Mouse (Mus musculus): ENCODE data around the gene Gm21969. TPM values are rescaled to one million over a fixed set of nuclear protein-coding genes. Genes with fewer than 3 reads are reported as not detected.

Gene Gm21969
- total RNA-seq, 1 experiment from 2014 or later = not detected

GRCm38 (mm10) chr4:139617001-139617364, 14.0 kb downstream of the Gm21969 start:
- DNase-seq = no peak

DNA sequence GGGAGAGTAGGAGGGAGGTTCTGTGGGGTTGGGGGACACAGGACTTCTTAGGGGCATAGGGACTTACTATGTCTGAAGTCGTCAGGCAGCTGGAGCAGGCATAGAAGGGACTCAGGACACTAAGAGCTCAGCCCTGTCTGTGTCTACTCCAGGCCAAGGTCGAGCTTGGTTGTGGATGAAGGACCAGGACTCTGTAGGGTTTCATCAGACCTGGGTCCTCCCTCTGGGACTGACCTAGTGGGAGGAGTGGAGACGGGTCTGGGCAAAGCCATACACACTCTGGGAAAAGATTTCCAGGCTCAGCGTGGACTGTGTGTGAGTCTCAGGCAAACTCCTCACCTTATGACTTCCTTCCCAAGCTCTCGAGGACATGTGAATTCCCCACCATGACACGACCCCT, 16.8 kb downstream of the Gm21969 start:
- DNase-seq = no peak

DNA sequence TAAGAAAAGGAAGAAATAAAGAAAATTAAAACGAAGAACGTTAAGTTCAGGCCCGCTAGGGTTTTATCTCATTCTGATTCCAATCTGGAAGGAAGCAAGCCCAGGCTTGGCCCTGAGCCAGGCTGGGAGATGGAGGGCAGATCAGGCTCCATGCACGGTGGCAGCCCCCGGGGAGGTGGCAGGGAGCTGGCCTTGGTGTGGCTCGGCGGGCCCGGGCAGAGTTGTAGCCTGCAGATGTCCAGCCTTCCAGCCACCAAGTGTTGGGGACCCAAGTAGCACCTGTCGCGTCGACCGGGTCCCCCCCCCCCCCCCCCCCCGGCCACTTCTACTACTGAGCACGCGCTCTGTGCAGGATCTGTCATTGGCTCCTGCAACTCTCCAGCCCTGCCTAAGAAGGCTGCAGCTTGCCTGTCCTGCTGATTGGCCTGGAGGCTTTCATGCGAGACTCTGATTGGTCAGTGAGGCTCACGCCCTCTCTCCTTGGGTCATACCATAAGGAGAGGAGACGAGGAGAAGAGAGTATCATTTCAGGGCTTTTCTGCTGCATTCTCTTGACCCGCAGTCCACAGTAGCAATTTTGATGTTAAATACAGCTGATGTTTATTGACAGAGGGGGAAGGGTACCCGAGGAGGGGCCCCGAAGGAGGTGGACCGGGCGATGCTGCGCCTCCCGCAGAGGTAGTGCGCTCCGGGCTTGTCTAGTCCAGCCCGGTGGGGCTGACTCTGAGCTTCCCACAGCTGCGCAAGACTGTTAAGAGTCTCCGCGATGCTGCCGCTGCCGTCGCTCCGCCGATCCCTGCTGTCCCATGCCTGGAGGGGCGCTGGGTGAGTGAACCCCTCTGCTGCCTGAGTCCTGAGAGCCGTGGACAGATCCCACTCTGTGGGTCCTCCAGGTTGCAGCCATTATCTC, 19.6 kb downstream of the Gm21969 start, which contains the start of gene Aldh4a1:
TSS of gene Aldh4a1 (plus strand) at position 494 of the 910 bp plus-strand sequence.
- peak; percentile 88 for DNase-seq

- DNase-seq = no peak
Measured at GRCm38 (mm10) chr4:139623434-139624115, 20.6 kb downstream of the Gm21969 start.

DNA sequence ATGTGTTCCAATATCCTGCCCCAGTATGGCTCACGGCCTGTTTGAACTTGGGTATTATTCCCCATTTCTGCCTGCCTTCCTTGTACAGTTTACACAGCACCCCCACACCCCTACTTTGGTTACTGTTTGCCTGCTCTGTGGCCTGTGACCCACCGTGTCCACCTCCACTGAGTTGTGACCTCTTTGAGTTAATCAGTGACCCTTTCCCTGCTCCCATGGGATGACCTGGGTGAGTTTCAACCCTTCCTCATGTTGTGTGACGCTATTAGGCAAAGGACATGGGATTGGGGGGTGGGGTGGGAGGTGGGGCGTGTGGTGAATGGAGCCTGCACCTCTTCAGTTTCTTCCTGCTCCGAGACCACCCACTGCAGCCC, 21.1 kb downstream of the Gm21969 start:
- DNase-seq = no peak

- peak; percentile 53 for DNase-seq
Measured at GRCm38 (mm10) chr4:139624706-139625105, 21.7 kb downstream of the Gm21969 start.

DNA sequence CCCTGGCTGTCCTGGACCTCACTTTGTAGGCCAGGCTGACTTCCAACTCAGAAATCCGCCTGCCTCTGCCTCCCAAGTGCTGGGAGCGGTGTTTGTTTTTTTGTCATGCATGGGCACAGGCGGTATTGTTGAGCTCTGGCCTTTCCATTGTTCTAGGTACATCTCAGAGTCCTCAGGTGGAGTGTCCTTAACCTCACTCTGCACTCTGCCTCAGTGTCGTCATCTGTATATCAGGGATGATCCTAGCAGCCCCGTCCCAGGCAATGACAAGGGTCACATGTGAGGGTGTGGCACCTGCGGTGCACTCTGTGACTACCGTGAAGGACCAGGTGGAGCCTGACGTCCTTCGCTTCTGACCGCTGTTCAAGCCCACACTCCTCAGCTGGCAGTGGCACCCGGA, 24.4 kb downstream of the Gm21969 start:
- no peak for DNase-seq

- no peak for DNase-seq
Measured at GRCm38 (mm10) chr4:139630171-139630570, 27.2 kb downstream of the Gm21969 start.

DNA sequence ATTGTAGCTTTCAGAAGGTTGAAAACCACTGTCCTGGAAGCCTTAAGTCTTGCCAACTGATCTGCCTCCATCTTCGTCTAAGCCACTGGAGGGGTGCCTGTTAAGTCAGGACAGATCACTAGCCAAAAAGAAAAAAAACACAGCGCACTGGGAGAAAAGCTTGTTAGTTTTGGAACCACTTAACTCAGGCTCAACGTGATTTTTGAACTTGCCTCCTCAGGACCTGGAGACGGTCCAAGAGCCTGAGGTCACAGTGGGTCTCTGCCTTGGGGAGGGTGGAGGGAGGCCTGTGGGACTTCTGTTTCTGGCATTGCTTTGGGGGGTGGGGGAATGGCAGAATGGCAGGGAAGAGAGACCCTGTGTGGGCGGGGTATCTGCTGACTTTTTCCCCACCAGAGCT, 28.2 kb downstream of the Gm21969 start:
- peak; percentile 25 for DNase-seq

DNA sequence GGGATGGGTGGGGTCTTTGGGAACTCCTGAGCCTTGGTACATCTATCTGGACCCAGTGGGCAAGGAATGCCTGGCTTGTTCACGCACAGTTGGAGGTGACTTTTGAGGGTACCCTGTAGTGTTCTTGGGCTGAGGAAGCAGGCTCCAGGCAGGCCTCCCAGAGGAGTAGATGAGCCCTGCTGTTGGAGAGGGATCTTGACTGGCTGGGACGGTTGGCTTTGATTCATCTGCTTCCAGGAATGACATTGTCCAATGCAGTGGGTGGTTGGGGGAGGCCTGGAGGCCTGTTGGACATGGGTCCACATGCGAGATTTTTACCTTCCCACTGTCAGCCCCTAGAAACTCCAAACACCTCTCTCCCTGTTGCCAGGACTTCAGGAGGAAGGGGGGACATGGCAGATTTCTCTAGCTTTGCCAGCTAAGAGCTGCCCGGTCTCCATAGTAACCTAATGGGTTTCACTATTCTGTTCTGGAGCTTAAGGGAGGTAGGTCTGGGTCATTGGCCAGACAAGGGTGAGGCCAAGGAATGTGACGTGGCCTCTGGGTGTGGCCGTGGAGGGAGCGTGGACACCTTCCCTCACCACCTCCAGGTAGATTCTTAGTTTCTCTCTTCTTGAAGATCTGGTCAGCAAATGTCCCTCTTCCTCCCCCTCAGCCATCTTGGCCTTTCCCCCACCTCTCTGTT, 28.7 kb downstream of the Gm21969 start:
- DNase-seq = no peak

- DNase-seq = no peak
Measured at GRCm38 (mm10) chr4:139632254-139632580, 29.2 kb downstream of the Gm21969 start.

DNA sequence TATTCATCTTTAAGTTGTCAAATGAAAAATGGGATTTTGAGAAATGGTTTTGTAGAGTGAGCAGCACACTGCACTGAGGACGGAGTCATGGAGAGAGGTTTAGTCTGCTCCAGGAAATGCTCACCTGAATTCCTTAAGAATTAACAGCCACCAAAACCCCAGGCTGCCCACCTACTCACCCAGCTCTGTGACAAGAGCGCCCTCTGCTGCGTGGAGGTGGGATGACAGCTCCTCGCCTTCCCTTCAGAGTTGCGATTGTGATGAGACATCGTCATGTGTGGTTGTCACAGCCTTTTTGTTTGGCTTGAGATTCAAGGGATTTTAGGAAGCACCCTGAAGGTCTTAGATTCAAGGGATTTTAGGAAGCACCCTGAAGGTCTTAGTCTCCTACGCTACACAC, 33.4 kb downstream of the Gm21969 start:
- peak; percentile 74 for DNase-seq

DNA sequence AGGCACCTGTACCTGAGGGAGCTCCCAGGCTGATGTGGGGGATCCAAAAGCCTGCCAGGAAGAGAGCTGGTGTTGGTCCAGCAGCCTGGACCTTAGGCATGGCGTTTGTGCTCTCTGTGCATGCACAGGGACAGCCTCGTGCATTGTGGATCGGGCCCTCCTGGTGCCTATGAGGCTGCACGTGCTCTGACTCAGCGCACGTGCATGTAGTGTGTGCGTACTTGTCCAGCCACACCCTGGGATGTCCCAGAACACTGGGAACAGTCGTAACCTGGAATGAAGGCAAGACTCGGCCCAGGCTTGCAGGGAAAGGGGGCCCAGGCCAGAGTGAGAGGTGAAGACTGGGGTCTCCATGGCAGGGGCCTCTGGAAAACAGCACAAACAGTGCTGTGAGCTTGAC, 34.9 kb downstream of the Gm21969 start:
- DNase-seq = no peak

GRCm38 (mm10) chr4:139638356-139638755, 35.4 kb downstream of the Gm21969 start:
- DNase-seq = no peak

GRCm38 (mm10) chr4:139639801-139640200, 36.8 kb downstream of the Gm21969 start:
- no peak for DNase-seq

GRCm38 (mm10) chr4:139640333-139640732, 37.3 kb downstream of the Gm21969 start:
- no peak for DNase-seq

DNA sequence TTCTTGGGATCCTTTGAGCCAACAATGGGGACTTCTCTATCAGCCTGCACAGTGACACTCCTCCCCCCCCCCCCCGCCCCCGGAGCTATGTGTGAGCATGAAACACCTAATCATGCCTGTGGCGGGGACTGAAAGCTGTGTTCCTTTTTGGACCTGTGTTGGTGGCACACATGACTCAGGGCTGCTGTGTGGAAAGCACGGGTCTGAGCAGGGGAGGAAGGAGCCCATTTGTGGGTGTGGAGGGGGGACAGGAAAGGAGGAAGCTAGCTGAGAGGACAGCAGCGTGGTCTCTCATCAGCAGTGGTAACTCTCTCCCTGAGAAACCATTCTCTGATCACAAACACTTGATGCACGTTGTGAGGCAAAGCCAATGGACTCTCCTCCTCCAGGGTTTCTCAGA, 37.8 kb downstream of the Gm21969 start:
- DNase-seq = no peak

DNA sequence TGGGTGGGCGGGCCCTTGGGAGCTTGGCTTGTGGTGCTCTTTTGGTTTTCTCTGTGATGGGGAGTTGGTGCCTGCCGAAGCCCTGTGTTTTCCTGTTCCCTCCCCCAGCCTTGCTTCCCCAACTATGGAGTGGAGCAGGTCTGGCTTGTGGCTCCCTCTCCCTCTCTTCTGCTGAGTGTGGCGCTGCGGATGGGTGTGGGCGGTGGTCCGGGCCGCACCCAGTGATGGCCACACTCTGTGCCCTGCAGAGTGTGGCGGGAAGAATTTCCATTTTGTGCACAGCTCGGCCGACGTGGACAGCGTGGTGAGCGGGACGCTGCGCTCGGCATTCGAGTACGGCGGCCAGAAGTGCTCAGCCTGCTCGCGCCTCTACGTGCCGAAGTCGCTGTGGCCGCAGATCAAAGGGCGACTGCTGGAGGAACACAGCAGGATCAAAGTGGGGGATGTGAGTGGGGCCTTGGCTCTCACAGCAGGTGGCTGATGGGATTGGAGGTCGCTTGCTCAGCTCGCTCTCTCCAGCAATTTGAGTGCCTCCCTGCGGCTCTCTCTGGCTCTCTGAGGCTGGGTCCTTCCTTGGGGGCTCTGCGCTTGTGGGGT, 38.9 kb downstream of the Gm21969 start:
- DNase-seq = peak; percentile 35

DNA sequence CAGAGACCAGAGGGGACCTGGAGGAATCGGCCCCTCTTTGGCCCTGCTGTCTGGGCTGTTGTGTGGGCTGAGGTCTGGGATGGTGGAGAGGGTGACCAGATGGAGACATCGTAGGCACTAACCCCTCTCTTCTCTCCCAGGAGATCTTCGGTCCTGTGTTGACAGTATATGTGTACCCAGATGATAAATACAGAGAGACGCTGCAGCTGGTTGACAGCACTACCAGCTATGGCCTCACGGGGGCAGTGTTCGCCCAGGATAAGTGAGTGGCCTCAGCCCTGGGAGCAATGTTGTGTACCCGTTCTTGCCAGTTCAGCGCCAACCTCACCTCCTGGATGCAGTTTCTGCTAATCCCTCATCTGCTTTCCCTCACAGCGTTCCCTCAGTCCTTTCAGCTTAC, 41.0 kb downstream of the Gm21969 start:
- DNase-seq = peak; percentile 85

GRCm38 (mm10) chr4:139646916-139647315, 43.9 kb downstream of the Gm21969 start:
- no peak for DNase-seq

- no peak for DNase-seq
Measured at GRCm38 (mm10) chr4:139650086-139650743, 47.2 kb downstream of the Gm21969 start.

DNA sequence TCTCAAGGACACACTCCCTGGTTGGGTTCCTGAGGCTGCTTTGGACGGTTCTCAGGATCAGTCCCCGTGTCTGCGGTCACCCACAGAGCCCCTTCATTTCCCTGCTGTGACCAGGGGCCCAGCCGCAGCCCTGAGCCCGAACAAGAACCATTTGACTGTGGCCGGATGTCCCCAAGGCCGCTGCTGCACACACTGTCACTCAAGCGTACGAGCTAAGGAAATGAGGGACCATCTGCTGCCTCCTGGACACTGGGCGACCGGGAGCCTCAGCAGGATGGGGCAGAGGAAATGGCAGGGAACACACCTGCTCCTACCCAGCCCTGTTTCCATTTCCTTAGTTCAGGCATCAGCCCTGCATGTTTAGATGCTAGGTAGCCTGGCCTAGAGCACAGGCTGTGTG, 47.9 kb downstream of the Gm21969 start:
- no peak for DNase-seq
